Mouse (Mus musculus) heart, postnatal 14 days (tissue): Measurements from ENCODE around the gene Flt3. TPM values are rescaled to one million over a fixed set of nuclear protein-coding genes. Genes with fewer than 3 reads are reported as not detected.
A peak's percentile ranks its signal among the peaks of the same experiment; 100 is the strongest.

Experiments
- DNase-seq, 2 experiments: peaks; one replicate each; pipeline ENCODE4 v3.0.0; 2021 to 2022
- intact Hi-C: fragments of 180-260 bp; cut with DNase I; formaldehyde crosslinking; loops from one replicate; pipeline ENCODE4 v1.15.1; 2025
- total RNA-seq, 2 experiments: library from RNA; stranded (reverse); gene quantifications; 2 replicates each; pipeline ENCODE4 v1.2.3; 2021

Flt3 gene
- total RNA-seq, 2 experiments from 2014 or later: 0.12 to 0.15 TPM

GRCm38 (mm10) chr5:147418394-147419121 is 18.3 kb upstream of the Flt3 start:
- intact Hi-C loops: loop anchor here (5.0 kb wide), 1 partner anchor 434 kb away; no protein-coding TSS in a partner anchor
- DNase-seq: peak; percentile 66 to 75

- intact Hi-C loops: loop anchor here (5.0 kb wide), 1 partner anchor 434 kb away; no protein-coding TSS in a partner anchor
Observed at GRCm38 (mm10) chr5:147417986-147418385, 17.7 kb upstream of the Flt3 start.

DNA sequence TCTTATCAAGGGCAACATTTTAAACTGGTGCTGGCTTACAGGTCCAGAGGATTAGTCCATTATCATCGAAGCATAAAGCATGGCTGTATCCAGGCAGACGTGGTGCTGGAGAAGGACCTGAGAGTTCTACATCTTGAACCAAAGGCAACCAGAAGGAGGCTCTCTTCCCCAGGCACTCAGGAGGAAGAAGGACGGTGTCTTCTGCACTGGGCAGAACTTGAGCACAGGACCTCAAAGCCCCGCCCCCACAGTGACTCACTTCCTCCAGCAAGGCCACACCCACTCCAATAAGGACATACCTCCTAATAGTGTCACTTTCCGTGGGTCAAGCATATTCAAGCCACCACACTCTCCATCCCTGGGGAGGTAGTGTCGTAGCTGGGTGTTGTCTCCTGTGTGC is 10.3 kb upstream of the Flt3 start:
- intact Hi-C loops: no loop called here
- no peak for DNase-seq

More at GRCm38 (mm10) chr5:147417986-147418385, 17.7 kb upstream of the Flt3 start:
- DNase-seq: no peak

DNA sequence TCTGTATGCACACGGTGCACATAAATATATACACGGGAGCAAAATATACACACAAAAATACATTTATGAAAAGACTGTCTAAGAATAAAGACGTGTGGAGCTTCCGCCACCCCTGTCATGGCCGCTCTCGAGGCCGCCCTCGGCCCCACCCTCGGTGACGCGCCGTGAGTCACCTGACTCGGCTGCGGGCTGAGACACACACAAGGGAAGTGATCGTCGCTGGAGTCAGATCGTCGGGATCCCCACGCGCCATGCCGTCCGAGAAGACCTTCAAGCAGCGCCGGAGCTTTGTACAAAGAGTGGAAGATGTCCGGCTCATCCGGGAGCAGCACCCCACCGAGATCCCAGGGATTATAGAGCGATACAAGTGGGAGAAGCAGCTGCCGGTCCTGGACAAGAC is 8.4 kb upstream of the Flt3 start:
- intact Hi-C loops: no loop called here
- peak; percentile 13 to 25 for DNase-seq

DNA sequence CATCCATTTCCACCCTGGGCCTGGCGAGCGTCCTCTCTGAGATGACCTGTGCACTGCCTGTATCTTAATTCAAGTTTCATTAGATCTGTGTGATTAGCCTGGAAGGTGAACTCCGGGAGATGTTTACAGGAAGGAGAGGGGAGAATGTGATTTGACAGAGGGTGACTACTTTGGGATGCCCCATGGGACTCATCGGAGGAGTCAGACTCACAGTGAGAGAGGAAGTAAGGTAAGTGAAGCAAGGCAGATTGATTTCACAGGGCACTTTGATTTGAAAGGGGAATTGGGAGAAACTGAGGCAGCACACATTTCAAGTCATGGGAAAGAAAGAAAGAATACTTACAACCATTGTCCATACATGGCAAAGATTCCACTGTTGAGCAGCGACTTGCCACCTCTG is 5.8 kb upstream of the Flt3 start:
- intact Hi-C loops: no loop called here
- DNase-seq: no peak

DNA sequence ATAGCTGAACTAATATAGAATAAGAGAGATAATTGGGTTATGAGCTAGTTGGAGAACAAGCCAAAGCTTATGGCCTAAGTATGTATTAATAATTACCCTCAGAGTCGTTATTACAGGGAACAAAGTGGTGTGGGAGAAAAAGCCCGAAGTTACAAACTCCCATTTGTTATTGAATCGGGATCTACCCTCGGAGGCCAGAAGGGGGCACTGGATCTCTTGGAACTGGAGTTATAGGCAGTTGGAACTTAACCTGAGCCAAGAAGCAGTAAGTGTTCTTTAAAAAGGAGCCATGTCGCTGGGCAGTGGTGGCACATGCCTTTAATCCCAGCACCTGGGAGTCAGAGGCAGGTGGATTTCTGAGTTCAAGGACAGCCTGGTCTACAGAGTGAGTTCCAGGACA is 2.2 kb upstream of the Flt3 start:
- DNase-seq: peak; percentile 51 to 69
- intact Hi-C loops: loop anchor here (5.0 kb wide), 1 partner anchor 545 kb away; no protein-coding TSS in a partner anchor

- DNase-seq: no peak
- intact Hi-C loops: loop anchor here (5.0 kb wide), 1 partner anchor 546 kb away; no protein-coding TSS in a partner anchor
Observed at GRCm38 (mm10) chr5:147401024-147401423, 735 bp upstream of the Flt3 start.

DNA sequence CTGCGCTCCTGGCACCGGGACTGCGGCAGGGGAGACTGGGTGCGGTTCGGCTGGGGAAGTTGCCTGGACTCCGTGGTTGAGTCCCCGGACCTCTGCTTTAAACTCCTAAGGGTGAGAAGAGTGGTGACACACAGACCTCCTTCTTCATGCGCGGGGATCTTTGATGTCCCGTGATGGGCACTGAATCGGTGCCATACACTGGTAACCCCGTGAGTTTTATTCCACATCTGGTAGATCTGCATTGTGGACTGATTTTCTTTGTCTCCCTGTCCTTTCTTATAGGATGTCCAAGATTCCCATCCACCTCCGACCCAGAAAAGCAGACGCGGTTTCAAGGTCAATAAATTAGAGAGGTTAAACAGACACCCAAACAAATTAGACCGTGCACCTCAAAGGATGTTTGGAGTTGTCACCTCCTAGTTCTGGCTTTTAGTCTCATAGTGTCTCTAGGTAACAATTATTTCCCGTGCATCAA is 253 bp upstream of the Flt3 start:
- DNase-seq: no peak
- intact Hi-C loops: loop anchor here (5.0 kb wide), 1 partner anchor 547 kb away; no protein-coding TSS in a partner anchor

DNA sequence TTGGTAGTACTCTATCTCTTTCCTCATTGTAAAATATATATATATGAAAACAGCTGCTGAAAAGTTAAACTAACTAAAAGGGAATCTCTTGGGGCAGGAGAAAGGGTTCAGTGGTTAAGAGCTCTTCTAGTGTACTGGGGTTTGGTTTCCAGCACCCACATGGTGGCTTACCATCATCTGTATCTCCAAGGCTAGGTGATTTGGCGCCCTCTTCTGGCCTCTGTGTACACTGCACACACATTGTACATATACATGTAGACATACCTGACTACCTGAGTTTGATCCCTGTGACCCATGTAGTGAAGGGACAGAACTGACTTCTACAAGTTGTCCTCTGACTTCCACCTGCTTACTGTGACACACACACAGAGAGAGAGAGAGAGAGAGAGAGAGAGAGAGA is 5.2 kb downstream of the Flt3 start:
- no peak for DNase-seq
- intact Hi-C loops: no loop called here

- intact Hi-C loops: no loop called here
Observed at GRCm38 (mm10) chr5:147392667-147393213, 7.5 kb downstream of the Flt3 start.

GRCm38 (mm10) chr5:147390772-147391171 is 9.5 kb downstream of the Flt3 start:
- no peak for DNase-seq
- intact Hi-C loops: no loop called here

More at GRCm38 (mm10) chr5:147392667-147393213, 7.5 kb downstream of the Flt3 start:
- DNase-seq: no peak

GRCm38 (mm10) chr5:147389052-147389451 is 11.2 kb downstream of the Flt3 start:
- no peak for DNase-seq

DNA sequence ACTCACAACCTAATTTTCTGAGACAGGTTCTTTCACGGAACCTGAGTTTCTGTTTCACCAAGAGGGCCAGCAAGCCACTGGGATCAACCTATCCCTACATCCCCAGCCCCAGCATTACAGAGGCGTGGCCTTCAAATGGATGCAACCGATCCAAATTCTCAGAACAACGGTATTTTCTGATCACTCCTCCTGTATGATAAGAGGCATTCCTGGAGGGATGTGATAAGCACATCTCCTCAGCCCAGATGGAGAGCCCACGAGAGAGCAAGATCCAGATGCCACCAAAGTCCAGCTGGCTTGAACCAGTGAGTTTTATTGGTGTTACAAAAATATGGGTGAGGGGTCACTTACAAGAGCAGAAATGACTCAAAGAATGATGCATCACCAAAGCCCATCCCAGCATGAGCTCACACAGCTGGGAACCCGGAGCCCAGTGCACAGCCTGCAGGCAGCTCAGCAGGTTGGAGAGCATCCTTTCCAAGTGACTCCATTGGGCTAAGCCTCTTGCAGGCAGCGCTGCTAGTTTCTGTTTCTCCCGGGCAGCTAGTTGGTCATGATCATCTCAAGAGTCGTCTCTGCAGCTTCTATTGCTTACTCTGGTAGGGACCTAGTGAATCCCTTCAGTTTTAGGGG is 11.8 kb downstream of the Flt3 start:
- intact Hi-C loops: no loop called here
- DNase-seq: no peak

More at GRCm38 (mm10) chr5:147389052-147389451, 11.2 kb downstream of the Flt3 start:
- intact Hi-C loops: no loop called here

GRCm38 (mm10) chr5:147386865-147387264 is 13.4 kb downstream of the Flt3 start:
- intact Hi-C loops: no loop called here

GRCm38 (mm10) chr5:147381396-147381795 is 18.9 kb downstream of the Flt3 start:
- peak; percentile 19 to 28 for DNase-seq
- intact Hi-C loops: no loop called here

More at GRCm38 (mm10) chr5:147386865-147387264, 13.4 kb downstream of the Flt3 start:
- no peak for DNase-seq

DNA sequence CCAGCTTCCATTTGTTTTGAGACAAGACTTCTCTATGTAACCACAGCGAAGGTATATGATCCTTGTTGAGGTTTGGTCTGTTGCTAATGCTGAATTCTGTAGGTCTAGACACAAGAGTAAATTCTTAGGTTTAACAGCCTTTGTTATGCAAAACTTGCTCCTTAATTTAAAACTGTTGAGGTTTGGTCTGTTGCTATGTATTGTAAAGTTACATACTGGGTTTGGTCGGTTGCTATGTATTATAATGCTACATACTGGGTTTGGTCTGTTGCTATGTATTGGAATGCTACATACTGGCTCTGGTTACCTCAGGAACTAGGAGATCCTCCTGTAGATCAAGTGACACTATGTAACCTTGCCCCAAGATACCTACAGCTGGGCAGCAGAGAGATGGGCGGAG is 20.8 kb downstream of the Flt3 start:
- intact Hi-C loops: no loop called here
- no peak for DNase-seq

DNA sequence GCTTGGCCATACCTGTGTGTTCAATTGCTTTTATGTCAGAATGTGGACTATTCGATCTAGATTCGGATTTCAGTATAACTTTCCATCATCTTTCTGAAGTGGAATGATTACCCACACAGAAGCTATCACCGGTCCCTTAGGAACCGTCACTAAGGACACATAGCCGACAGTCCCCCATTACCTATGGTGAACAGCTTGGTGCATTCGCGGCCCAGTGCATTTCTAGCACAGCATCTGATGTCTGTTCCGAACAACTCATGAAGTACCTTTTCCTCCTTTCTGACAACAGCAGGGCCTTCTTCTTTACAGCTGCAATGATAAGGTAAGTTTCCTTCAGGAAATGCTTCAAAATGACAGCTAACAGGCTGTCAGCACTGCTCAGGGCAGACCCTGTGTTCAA is 30.0 kb downstream of the Flt3 start:
- no peak for DNase-seq
- intact Hi-C loops: no loop called here

GRCm38 (mm10) chr5:147368221-147368620 is 32.1 kb downstream of the Flt3 start:
- no peak for DNase-seq
- intact Hi-C loops: no loop called here

- intact Hi-C loops: no loop called here
- no peak for DNase-seq
Observed at GRCm38 (mm10) chr5:147365995-147366765, 34.1 kb downstream of the Flt3 start.

DNA sequence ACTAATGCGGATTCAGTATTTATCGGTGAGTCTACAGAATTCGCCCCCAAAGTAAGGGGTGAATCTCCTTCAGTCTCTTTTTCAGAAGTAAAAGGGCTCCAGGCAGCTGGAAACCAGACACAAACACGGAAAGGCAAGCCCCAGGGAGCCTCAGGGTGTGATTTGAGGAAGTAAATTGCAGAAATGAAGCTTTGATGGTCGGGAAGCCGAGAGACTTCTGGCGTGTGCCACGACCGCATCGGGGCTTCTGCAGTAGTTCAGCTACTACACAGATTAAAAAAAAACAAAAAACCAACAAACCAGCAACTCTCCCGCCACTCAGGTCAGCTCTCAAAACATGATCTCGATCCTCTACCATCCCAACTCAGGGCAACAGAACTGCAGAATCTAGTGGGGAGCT is 37.2 kb downstream of the Flt3 start:
- intact Hi-C loops: no loop called here
- DNase-seq: peak in 1 of 2 experiments; percentile 20
